Mouse (Mus musculus): ENCODE data around the gene Cd27.

- TF ChIP-seq POLR2A (IDR thresholded peaks at IDR 0.05; ENCODE audit: extremely low read depth, insufficient read depth, low read length) (no peak), CTCF (IDR thresholded peaks at IDR 0.05; ENCODE audit: extremely low read depth, insufficient read depth, low read length) (no peak)
Observed at GRCm38 (mm10) chr6:125192841-125193240, 44.0 kb downstream of the Cd27 start.
